ENCODE assay signal across 7 mouse cellular contexts in the genomic region with DNA sequence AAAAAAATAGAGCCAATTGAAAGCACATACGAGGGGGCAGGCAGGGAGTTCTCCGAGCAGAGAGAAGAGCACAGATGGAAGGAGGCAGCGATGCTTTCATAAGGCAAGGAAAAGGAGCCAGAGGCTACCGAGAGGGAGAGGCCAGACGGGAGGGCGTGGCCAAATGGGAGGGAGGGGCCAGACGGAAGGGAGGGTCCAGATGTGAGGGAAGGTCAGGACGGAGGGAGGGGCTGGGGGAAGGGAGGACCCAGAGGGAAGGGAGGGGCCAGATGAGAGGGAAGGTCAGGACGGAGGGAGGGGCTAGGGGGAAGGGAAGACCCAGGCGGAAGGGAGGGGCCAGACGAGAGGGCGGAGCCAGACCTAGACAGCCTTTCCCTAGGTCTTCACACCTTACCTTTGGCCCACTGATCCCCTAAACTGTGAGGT. TPM values are rescaled to one million over a fixed set of nuclear protein-coding genes. Genes with fewer than 3 reads are reported as not detected.
DNase-seq lines count a peak whose midpoint lies in the region; ATAC-seq and TF ChIP-seq lines count a peak whose summit lies in the region.

No protein-coding gene starts in this region.

- H3K4me1 ChIP-seq in thymus, adult 2 months (replicated peaks; ENCODE audit: control insufficient read depth, insufficient read depth, low read length) = peaks cover 25% of the 10 kb centered on the region
- peaks cover 47% of the 10 kb centered on the region for H3K4me1 ChIP-seq in heart, embryonic 11.5 days (ENCODE audit: control insufficient read depth, insufficient read depth, low read length)
- H3K4me1 ChIP-seq in limb, embryonic 10.5 days = peaks cover 39% of the 10 kb centered on the region

- TF ChIP-seq CTCF in thymus, adult 2 months (IDR thresholded peaks at IDR 0.05; ENCODE audit: borderline replicate concordance, control insufficient read depth, extremely low read depth, insufficient read depth, low read length, poor library complexity) = no peak

- TF ChIP-seq POLR2A in thymus, adult 2 months (IDR thresholded peaks at IDR 0.05; ENCODE audit: control insufficient read depth, extremely low read depth, insufficient read depth, low read length, poor library complexity) = no peak
- no peak for TF ChIP-seq POLR2A in myocyte (IDR thresholded peaks at IDR 0.05; ENCODE audit: insufficient read length, low read depth)

- peak overlapping the region; percentile 56; the same call in 1 of the 2 replicates for H3K27ac ChIP-seq in thymus, adult 2 months (ENCODE audit: control insufficient read depth, insufficient read depth, low read length)
- H3K27ac ChIP-seq in heart, embryonic 11.5 days (ENCODE audit: low read depth, low read length) = peak overlapping the region; percentile 99; the same call in 1 of the 2 replicates
- no peak overlapping the region for H3K27ac ChIP-seq in limb, embryonic 10.5 days

- H3K36me3 ChIP-seq in thymus, adult 2 months (ENCODE audit: control insufficient read depth, insufficient read depth, low read length) = no peaks in the 10 kb centered on the region
- no peaks in the 10 kb centered on the region for H3K36me3 ChIP-seq in heart, embryonic 11.5 days (ENCODE audit: control insufficient read depth, insufficient read depth, low read length)
- H3K36me3 ChIP-seq in limb, embryonic 10.5 days = no peaks in the 10 kb centered on the region
- H3K36me3 ChIP-seq in myocyte (ENCODE audit: control insufficient read depth, insufficient read depth) = no peaks in the 10 kb centered on the region

- H3K79me2 ChIP-seq in myocyte (ENCODE audit: control insufficient read depth, insufficient read depth) = no peaks in the 10 kb centered on the region

- H3K4me2 ChIP-seq in heart, embryonic 11.5 days = peak overlapping the region; percentile 40
- H3K4me2 ChIP-seq in myocyte (ENCODE audit: low read depth) = peak overlapping the region; percentile 48

- H3ac ChIP-seq in myocyte (ENCODE audit: control insufficient read depth, insufficient read length) = no peak overlapping the region

- DNase-seq in thymus, adult 2 months = peak; percentile 32
- no peak for DNase-seq in thymus, postnatal 25 days
- peak; percentile 87 for DNase-seq in c-Kit-positive CD71-positive TER-119-negative erythroid progenitor cells, embryonic 14.5 days (ENCODE audit: low read depth)
- peak; percentile 79 for DNase-seq in limb, embryonic 10.5 days (ENCODE audit: low spot score)
- DNase-seq in thymus, postnatal 4 days = peak; percentile 77

- H3K9ac ChIP-seq in heart, embryonic 11.5 days (ENCODE audit: low read depth, low read length) = no peak overlapping the region

- H3K4me3 ChIP-seq in thymus, adult 2 months (ENCODE audit: control insufficient read depth, insufficient read depth, low read length) = no peak overlapping the region
- no peak overlapping the region for H3K4me3 ChIP-seq in heart, embryonic 11.5 days (ENCODE audit: low read depth, low read length)
- H3K4me3 ChIP-seq in limb, embryonic 10.5 days = peak overlapping the region; percentile 21
- H3K4me3 ChIP-seq in myocyte = no peak overlapping the region

- peak; percentile 26 for ATAC-seq in heart, embryonic 11.5 days (replicated peaks; ENCODE audit: insufficient number of reproducible peaks, low FRiP score, low TSS enrichment)

- no peaks in the 10 kb centered on the region for H3K9me3 ChIP-seq in heart, embryonic 11.5 days (replicated peaks; ENCODE audit: control insufficient read depth, low read length)
- no peaks in the 10 kb centered on the region for H3K9me3 ChIP-seq in limb, embryonic 10.5 days (replicated peaks)

- WGBS in thymus, adult 2 months = 26% methylated on average over 12 of the region's 12 CpGs
- WGBS in heart, embryonic 11.5 days (ENCODE audit: insufficient replicate concordance) = 9% methylated on average over 12 of the region's 12 CpGs
- 4% methylated on average over 12 of the region's 12 CpGs for WGBS in limb, embryonic 10.5 days

- H3K27me3 ChIP-seq in thymus, adult 2 months (ENCODE audit: control insufficient read depth, insufficient read depth, low read length) = no peaks in the 10 kb centered on the region
- no peaks in the 10 kb centered on the region for H3K27me3 ChIP-seq in heart, embryonic 11.5 days (ENCODE audit: control insufficient read depth, insufficient read depth, low read length)
- H3K27me3 ChIP-seq in limb, embryonic 10.5 days (ENCODE audit: low read depth, poor library complexity, severe bottlenecking) = peaks cover 5% of the 10 kb centered on the region; the same call in 1 of the 2 replicates
- H3K27me3 ChIP-seq in myocyte (ENCODE audit: control insufficient read depth, insufficient read depth, insufficient read length) = no peaks in the 10 kb centered on the region

TF ChIP-seq in myocyte, 11 proteins besides CTCF, POLR2A, EP300 and RAD21:
- TF ChIP-seq CEBPB (IDR thresholded peaks at IDR 0.05; ENCODE audit: insufficient read depth, poor library complexity, severe bottlenecking) (no peak), MAX (IDR thresholded peaks at IDR 0.05; ENCODE audit: low read depth) (no peak), TCF12 (IDR thresholded peaks at IDR 0.05; ENCODE audit: insufficient read depth, poor library complexity, severe bottlenecking) (no peak), TCF3 (IDR thresholded peaks at IDR 0.05; ENCODE audit: insufficient read length, low read depth) (no peak), MYOG (IDR thresholded peaks at IDR 0.05; ENCODE audit: control insufficient read depth in 1 of 3, insufficient read depth in 1 of 3, insufficient read length in 2 of 3, low read depth in 2 of 3) (no peak), MYOD1 (IDR thresholded peaks at IDR 0.05; ENCODE audit: control insufficient read depth in 1 of 3, insufficient read length in 2 of 3, low read depth in 2 of 3) (no peak), USF1 (IDR thresholded peaks at IDR 0.05; ENCODE audit: low read depth) (no peak), E2F4 (IDR thresholded peaks at IDR 0.05; ENCODE audit: insufficient read depth) (no peak), POLR2AphosphoS2 (IDR thresholded peaks at IDR 0.05; ENCODE audit: insufficient read length, low read depth) (no peak), SRF (IDR thresholded peaks at IDR 0.05; ENCODE audit: control insufficient read depth, insufficient read length, low read depth) (no peak), REST (IDR thresholded peaks at IDR 0.05; ENCODE audit: insufficient read depth, insufficient read length) (no peak)

RNA-seq across cellular contexts. Expression of gene Prrc2b, which starts 18.3 kb away (rescaled TPM):
- polyA plus RNA-seq in thymus, adult 2 months (2012; rRNA removed) = 104 and 134 TPM in 2 replicates
- 39.3 and 40.6 TPM in 2 replicates for polyA plus RNA-seq in heart, embryonic 11.5 days (2014; fragmentation: Nextera tagmentation; extraction: Ambion mirVana)
- 71.2 and 80.3 TPM in 2 replicates for polyA plus RNA-seq in limb, embryonic 10.5 days (2016; fragmentation: Nextera tagmentation; extraction: Ambion mirVana)
- 76.2 TPM for polyA plus RNA-seq in myocyte (2012; fragmentation: generic; extraction: Trizol)

RNA-seq across cellular contexts. Expression of gene Plpp7, which starts 37.3 kb away (rescaled TPM):
- polyA plus RNA-seq in thymus, adult 2 months (2012; rRNA removed) = 2.9 and 7.7 TPM in 2 replicates
- 10.0 and 11.7 TPM in 2 replicates for polyA plus RNA-seq in heart, embryonic 11.5 days (2014; fragmentation: Nextera tagmentation; extraction: Ambion mirVana)
- 2.8 and 3.8 TPM in 2 replicates for polyA plus RNA-seq in limb, embryonic 10.5 days (2016; fragmentation: Nextera tagmentation; extraction: Ambion mirVana)
- 60.6 TPM for polyA plus RNA-seq in myocyte (2012; fragmentation: generic; extraction: Trizol)

RNA-seq across cellular contexts. Expression of gene Fam78a, which starts 47.9 kb away (rescaled TPM):
- 189 and 210 TPM in 2 replicates for polyA plus RNA-seq in thymus, adult 2 months (2012; rRNA removed)
- 43.1 and 43.7 TPM in 2 replicates for polyA plus RNA-seq in heart, embryonic 11.5 days (2014; fragmentation: Nextera tagmentation; extraction: Ambion mirVana)
- 2.0 TPM in 2 replicates for polyA plus RNA-seq in limb, embryonic 10.5 days (2016; fragmentation: Nextera tagmentation; extraction: Ambion mirVana)
- 4.7 TPM for polyA plus RNA-seq in myocyte (2012; fragmentation: generic; extraction: Trizol)
